Mouse (Mus musculus) liver, embryonic 14 days (tissue): ENCODE results near the gene Olfr1055. TPM values are rescaled to one million over a fixed set of nuclear protein-coding genes. Genes with fewer than 3 reads are reported as not detected.

Experiments used
- polyA plus RNA-seq: library from polyadenylated mRNA; depleted of rRNA; stranded (reverse); fragments of >200 nt; gene quantifications from 2 replicates; pipeline ENCODE4 v1.2.3, GENCODE M21; 2012; rRNA removed

The Olfr1055 gene
- polyA plus RNA-seq, result not detected in 2 replicates

GRCm38 (mm10) chr2:86350184-86350583 is at the start of gene Olfr1055:
Gene Olfr1055 (minus strand): TSS chr2:86350284.

GRCm38 (mm10) chr2:86388461-86388860 is 38.4 kb upstream of the Olfr1055 start, which contains the start of gene Olfr1058:
Gene Olfr1058 (minus strand): TSS chr2:86388561.

GRCm38 (mm10) chr2:86378293-86378692 is 28.2 kb upstream of the Olfr1055 start, which contains the start of gene Olfr1057:
Gene Olfr1057 (minus strand): TSS chr2:86378393.

GRCm38 (mm10) chr2:86362369-86362768 is 12.3 kb upstream of the Olfr1055 start, which contains the start of gene Olfr1056:
Gene Olfr1056 (minus strand): TSS chr2:86362469.

GRCm38 (mm10) chr2:86335333-86335732 is 14.8 kb downstream of the Olfr1055 start, which contains the start of gene Olfr1054:
Gene Olfr1054 (minus strand): TSS chr2:86335433.

GRCm38 (mm10) chr2:86315184-86315583 is 34.9 kb downstream of the Olfr1055 start, which contains the start of gene Olfr1053:
Gene Olfr1053 (minus strand): TSS chr2:86315284.

Other genes starting within 250 kb of the Olfr1055 start
- gene Olfr1039, start 214.4 kb downstream of the Olfr1055 start, polyA plus RNA-seq, result not detected in 2 replicates
- not detected in 2 replicates for gene Olfr1040, start 203.6 kb downstream of the Olfr1055 start, polyA plus RNA-seq
- not detected in 2 replicates for gene Olfr1042, start 188.4 kb downstream of the Olfr1055 start, polyA plus RNA-seq
- gene Olfr1043, start 182.8 kb downstream of the Olfr1055 start, polyA plus RNA-seq, result not detected in 2 replicates
- gene Olfr1044, start 172.5 kb downstream of the Olfr1055 start, polyA plus RNA-seq, result not detected in 2 replicates
- not detected in 2 replicates for gene Olfr52, start 164.6 kb downstream of the Olfr1055 start, polyA plus RNA-seq
- not detected in 2 replicates for gene Olfr1045, start 147.3 kb downstream of the Olfr1055 start, polyA plus RNA-seq
- not detected in 2 replicates for gene Olfr1046, start 131.0 kb downstream of the Olfr1055 start, polyA plus RNA-seq
- gene Olfr1047, start 118.9 kb downstream of the Olfr1055 start, polyA plus RNA-seq, result not detected in 2 replicates
- not detected in 2 replicates for gene Olfr1048, start 110.0 kb downstream of the Olfr1055 start, polyA plus RNA-seq
- gene Olfr1049, start 92.0 kb downstream of the Olfr1055 start, polyA plus RNA-seq, result not detected in 2 replicates
- gene Olfr1051, start 71.2 kb downstream of the Olfr1055 start, polyA plus RNA-seq, result not detected in 2 replicates
- gene Olfr1052, start 57.8 kb downstream of the Olfr1055 start, polyA plus RNA-seq, result not detected in 2 replicates
- gene Olfr1053, start 35.0 kb downstream of the Olfr1055 start, polyA plus RNA-seq, result not detected in 2 replicates
- not detected in 2 replicates for gene Olfr1054, start 14.9 kb downstream of the Olfr1055 start, polyA plus RNA-seq
- gene Olfr1056, start 12.2 kb upstream of the Olfr1055 start, polyA plus RNA-seq, result not detected in 2 replicates
- gene Olfr1057, start 28.1 kb upstream of the Olfr1055 start, polyA plus RNA-seq, result not detected in 2 replicates
- gene Olfr1058, start 38.3 kb upstream of the Olfr1055 start, polyA plus RNA-seq, result not detected in 2 replicates
- not detected in 2 replicates for gene Olfr1061, start 63.8 kb upstream of the Olfr1055 start, polyA plus RNA-seq
- not detected in 2 replicates for gene Olfr1062, start 76.5 kb upstream of the Olfr1055 start, polyA plus RNA-seq
- not detected in 2 replicates for gene Olfr1065, start 100.3 kb upstream of the Olfr1055 start, polyA plus RNA-seq
- not detected in 2 replicates for gene Olfr1066, start 106.0 kb upstream of the Olfr1055 start, polyA plus RNA-seq
- not detected in 2 replicates for gene Olfr228, start 137.1 kb upstream of the Olfr1055 start, polyA plus RNA-seq
- gene Olfr1076, start 158.2 kb upstream of the Olfr1055 start, polyA plus RNA-seq, result not detected in 2 replicates
- not detected in 2 replicates for gene Olfr1079, start 192.2 kb upstream of the Olfr1055 start, polyA plus RNA-seq
- not detected in 2 replicates for gene Olfr1080, start 208.0 kb upstream of the Olfr1055 start, polyA plus RNA-seq
- gene Olfr1082, start 248.7 kb upstream of the Olfr1055 start, polyA plus RNA-seq, result not detected in 2 replicates